Mouse (Mus musculus): ENCODE results near the gene Rasal3.

DNA sequence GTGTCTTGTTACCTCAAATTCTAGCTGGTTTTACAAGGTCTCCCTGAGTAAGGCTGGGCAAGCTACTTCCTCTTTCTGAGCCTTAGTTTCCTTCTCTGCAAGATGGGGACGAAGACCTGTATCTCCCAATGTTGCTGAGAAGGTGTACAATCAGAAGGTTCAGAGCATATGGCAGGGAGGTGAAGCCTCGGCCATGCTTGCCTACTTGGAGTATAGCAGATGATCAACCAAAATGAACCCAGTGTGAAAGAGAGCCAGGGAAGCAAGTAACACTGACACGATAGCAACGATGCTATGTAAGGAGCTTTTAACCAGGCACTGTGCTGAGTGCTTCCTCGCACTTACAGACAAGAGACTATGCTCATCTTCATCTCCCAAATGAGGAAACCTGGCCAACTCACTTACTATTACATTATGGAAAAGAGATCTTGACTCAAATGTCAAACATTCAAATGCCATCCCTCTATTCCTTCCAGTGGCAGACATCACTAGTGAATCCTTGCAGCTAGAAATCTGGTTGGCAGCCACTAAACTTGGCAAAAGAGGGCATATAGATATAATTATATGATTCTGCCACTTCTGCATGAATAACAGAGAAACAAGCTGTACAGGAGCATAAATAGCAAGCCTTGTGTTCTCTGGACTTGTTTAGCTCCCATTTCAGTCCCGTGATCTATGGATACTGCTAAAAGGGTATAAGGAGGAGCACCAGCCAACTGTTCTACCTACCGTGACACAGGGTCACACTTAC is 45.0 kb downstream of the Rasal3 start:
- no peak for TF ChIP-seq POLR2A (IDR thresholded peaks at IDR 0.05; ENCODE audit: extremely low read depth, insufficient read depth, low read length)
- no peak for TF ChIP-seq CTCF (IDR thresholded peaks at IDR 0.05; ENCODE audit: low read depth, low read length)

Measured in liver, adult 2 months (tissue).